Comparison of ENCODE assay signal across 14 mouse cellular contexts in the genomic region with DNA sequence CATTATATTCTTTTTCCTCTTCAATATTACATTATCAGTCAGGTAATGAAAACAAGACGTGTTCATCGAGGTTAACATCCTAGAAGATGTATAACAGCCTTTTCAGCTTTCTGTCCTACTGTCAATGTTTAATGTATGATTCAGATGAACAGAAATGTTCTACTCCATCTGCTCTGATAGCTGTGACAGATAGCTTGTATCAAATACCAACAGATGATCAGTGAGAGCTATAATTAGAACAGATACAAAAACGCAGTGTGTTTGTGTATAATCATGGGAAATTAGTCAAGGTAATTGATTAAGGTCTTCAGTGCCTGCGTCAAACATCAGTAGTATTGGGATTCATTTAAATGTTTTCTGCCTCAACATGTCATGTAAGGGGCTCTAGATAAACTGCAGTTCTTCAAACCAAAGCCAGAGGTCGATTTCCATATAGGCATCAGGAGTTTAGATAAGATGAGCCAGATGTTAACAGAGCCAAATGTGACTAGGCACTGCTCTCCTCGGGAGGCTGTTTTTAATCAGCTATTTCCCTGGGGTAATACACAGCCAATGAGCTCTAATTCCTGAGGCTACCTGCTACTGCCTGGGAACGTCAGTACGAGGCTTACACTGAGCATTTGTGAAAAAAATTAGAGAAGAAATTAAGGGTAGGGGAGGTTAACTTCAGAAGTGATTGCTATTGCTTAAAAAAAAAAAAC.
DNase-seq lines count a peak whose midpoint lies in the region; ATAC-seq and TF ChIP-seq lines count a peak whose summit lies in the region.
"Had no signal": no experiment of that assay in that cellular context is flagged by ENCODE, and none has a peak within 500 bp of the region (broad histone marks: within the 10 kb centered on the region; RNA-seq: fewer than 3 reads in every experiment).

No protein-coding gene starts in this region.

- 65% methylated on average over 8 of the region's 8 CpGs for WGBS in kidney, postnatal 0 days
- 45% methylated on average over 8 of the region's 8 CpGs for WGBS in forebrain, embryonic 16.5 days
- WGBS in neural tube, embryonic 13.5 days: 39% methylated on average over 8 of the region's 8 CpGs

- H3K36me3 ChIP-seq in kidney, postnatal 0 days (ENCODE audit: insufficient read depth, low read length): no peaks in the 10 kb centered on the region
- no peaks in the 10 kb centered on the region for H3K36me3 ChIP-seq in forebrain, embryonic 16.5 days (ENCODE audit: control insufficient read depth, insufficient read depth)
- H3K36me3 ChIP-seq in neural tube, embryonic 13.5 days: no peaks in the 10 kb centered on the region
- H3K36me3 ChIP-seq: embryonic facial prominence, embryonic 13.5 days; G1E; limb, embryonic 15.5 days had no signal

- H3K4me1 ChIP-seq in kidney, postnatal 0 days (replicated peaks; ENCODE audit: insufficient read depth, low read length): no peaks in the 10 kb centered on the region; the same call in 1 of the 2 replicates
- peaks cover 27% of the 10 kb centered on the region for H3K4me1 ChIP-seq in forebrain, embryonic 16.5 days (replicated peaks; ENCODE audit: control insufficient read depth, insufficient read depth, low read length)
- H3K4me1 ChIP-seq in neural tube, embryonic 13.5 days (replicated peaks): peaks cover 35% of the 10 kb centered on the region

- H3K9ac ChIP-seq in kidney, postnatal 0 days (ENCODE audit: low read depth, low read length): no peak overlapping the region
- no peak overlapping the region for H3K9ac ChIP-seq in forebrain, embryonic 16.5 days (replicated peaks; ENCODE audit: low read depth, low read length)
- H3K9ac ChIP-seq in neural tube, embryonic 13.5 days: no peak overlapping the region
- H3K9ac ChIP-seq: embryonic facial prominence, embryonic 13.5 days; limb, embryonic 15.5 days had no signal

- no peak overlapping the region for H3K4me3 ChIP-seq in kidney, postnatal 0 days (replicated peaks; ENCODE audit: low read depth, low read length)
- H3K4me3 ChIP-seq in forebrain, embryonic 16.5 days (replicated peaks; ENCODE audit: low read length): no peak overlapping the region
- no peak overlapping the region for H3K4me3 ChIP-seq in neural tube, embryonic 13.5 days
- H3K4me3 ChIP-seq: embryonic facial prominence, embryonic 13.5 days; limb, embryonic 15.5 days had no signal

- no peaks in the 10 kb centered on the region for H3K27me3 ChIP-seq in kidney, postnatal 0 days (ENCODE audit: insufficient read depth, low read length)
- H3K27me3 ChIP-seq in forebrain, embryonic 16.5 days (replicated peaks; ENCODE audit: control insufficient read depth, insufficient read depth, low read length): no peaks in the 10 kb centered on the region
- H3K27me3 ChIP-seq in neural tube, embryonic 13.5 days: no peaks in the 10 kb centered on the region
- H3K27me3 ChIP-seq: embryonic facial prominence, embryonic 13.5 days; limb, embryonic 15.5 days had no signal

- ATAC-seq in kidney, postnatal 0 days (replicated peaks; ENCODE audit: low FRiP score, low read depth): no peak
- 0 out of 2 replicates have a peak, but pooled peaks have one; percentile 13 for ATAC-seq in forebrain, embryonic 16.5 days
- ATAC-seq in neural tube, embryonic 13.5 days (ENCODE audit: low read depth): peak; percentile 78

- H3K27ac ChIP-seq in kidney, postnatal 0 days: peak overlapping the region; percentile 47; the same call in 1 of the 2 replicates
- H3K27ac ChIP-seq in forebrain, embryonic 16.5 days (ENCODE audit: low read length): no peak overlapping the region
- H3K27ac ChIP-seq in neural tube, embryonic 13.5 days (replicated peaks): no peak overlapping the region
- H3K27ac ChIP-seq: limb, embryonic 15.5 days had no signal

- no peak overlapping the region for H3K4me2 ChIP-seq in kidney, postnatal 0 days (ENCODE audit: low read length)
- no peak overlapping the region for H3K4me2 ChIP-seq in forebrain, embryonic 16.5 days (ENCODE audit: low read length)
- no peak overlapping the region for H3K4me2 ChIP-seq in neural tube, embryonic 13.5 days
- H3K4me2 ChIP-seq: limb, embryonic 15.5 days had no signal

- peak; percentile 43 for DNase-seq in embryo, embryonic 10 days (ENCODE audit: low spot score)
- no peak for DNase-seq in embryo, embryonic 9.5 days (ENCODE audit: extremely low spot score)
- DNase-seq in kidney, postnatal 0 days (ENCODE audit: low spot score): no peak
- no peak for DNase-seq in kidney, postnatal 10 days
- DNase-seq in frontal cortex, adult 2 months (ENCODE audit: extremely low spot score in 1 of 2, low spot score in 1 of 2): no peak
- no peak for DNase-seq in ovary, postnatal 36 days (ENCODE audit: low spot score)
- DNase-seq: gastrocnemius, postnatal 14 days; kidney, adult 18-20 months; right cerebral cortex, postnatal 4 days had no signal

- TF ChIP-seq CTCF in kidney, postnatal 0 days (IDR thresholded peaks at IDR 0.05; ENCODE audit: low read depth): no peak

- no peaks in the 10 kb centered on the region for H3K9me3 ChIP-seq in kidney, postnatal 0 days (replicated peaks; ENCODE audit: low read length)
- no peaks in the 10 kb centered on the region for H3K9me3 ChIP-seq in forebrain, embryonic 16.5 days (ENCODE audit: control insufficient read depth, low read length)
- no peaks in the 10 kb centered on the region for H3K9me3 ChIP-seq in neural tube, embryonic 13.5 days
- H3K9me3 ChIP-seq: embryonic facial prominence, embryonic 13.5 days; G1E; limb, embryonic 15.5 days had no signal
